Mouse (Mus musculus): ENCODE results near the gene Ccdc173. TPM values are rescaled to one million over a fixed set of nuclear protein-coding genes. Genes with fewer than 3 reads are reported as not detected.
A peak's percentile ranks its signal among the peaks of the same experiment; 100 is the strongest.
"Not testable (repeated sequence)": the region's sequence is repeated elsewhere in the genome, so short reads cannot be mapped to it uniquely, and the experiment has no call there.

Gene Ccdc173
- total and polyA plus RNA-seq, 2 experiments from 2014 or later, result 1.2 TPM; not detected in 1

DNA sequence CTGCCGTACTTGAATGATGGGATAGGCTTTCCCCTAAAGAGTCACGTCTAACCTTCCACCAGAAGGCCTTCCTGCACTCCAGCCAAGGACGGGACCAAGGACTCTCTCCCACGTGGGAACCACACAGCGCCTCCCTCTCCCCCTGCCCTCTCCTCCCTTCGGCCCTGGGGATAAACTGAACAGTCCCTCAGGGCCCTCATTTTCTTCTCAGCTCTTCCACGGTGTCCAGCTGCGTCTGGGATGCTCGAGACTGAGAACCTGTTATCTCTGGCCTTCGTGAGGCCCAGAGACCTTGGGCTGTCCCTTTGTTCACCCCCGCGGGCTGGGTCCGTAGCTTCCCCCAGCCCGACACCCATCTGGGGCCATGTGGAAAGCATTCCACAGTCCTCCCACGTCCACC is 20.8 kb upstream of the Ccdc173 start:
- no peaks in the 10 kb centered on the region for H3K9me3 ChIP-seq (replicated peaks; ENCODE audit: control insufficient read depth, low read length)
- H3K4me2 ChIP-seq (ENCODE audit: low read depth, low read length), result no peak overlapping the region
- no peak for TF ChIP-seq EP300 (IDR thresholded peaks at IDR 0.05; ENCODE audit: low read depth)
- no peak for TF ChIP-seq CTCF (IDR thresholded peaks at IDR 0.05; ENCODE audit: low read depth)
- no peak overlapping the region for H3K27ac ChIP-seq (ENCODE audit: low read depth)
- no peaks in the 10 kb centered on the region for H3K27me3 ChIP-seq (ENCODE audit: control insufficient read depth, insufficient read depth, low read length)
- no peaks in the 10 kb centered on the region for H3K36me3 ChIP-seq (replicated peaks; ENCODE audit: control insufficient read depth, insufficient read depth, low read length)
- H3K9ac ChIP-seq (replicated peaks; ENCODE audit: low read depth, low read length), result no peak overlapping the region
- 40% methylated on average over 15 of the region's 15 CpGs for WGBS
- DNase-seq (ENCODE audit: low spot score), result no peak
- H3K4me1 ChIP-seq (ENCODE audit: control insufficient read depth, insufficient read depth), result no peaks in the 10 kb centered on the region
- no peak for ATAC-seq (ENCODE audit: insufficient read depth, low read depth)
- no peak overlapping the region for H3K4me3 ChIP-seq (ENCODE audit: low read depth, low read length)

GRCm38 (mm10) chr2:69804663-69805062 is 15.3 kb upstream of the Ccdc173 start:
- WGBS, result 71% methylated on average over 8 of the region's 9 CpGs
- not testable (repeated sequence) for H3K4me2 ChIP-seq (ENCODE audit: low read depth, low read length); H3K9me3 ChIP-seq (replicated peaks; ENCODE audit: control insufficient read depth, low read length); H3K4me1 ChIP-seq (ENCODE audit: control insufficient read depth, insufficient read depth); H3K27ac ChIP-seq (ENCODE audit: low read depth); H3K27me3 ChIP-seq (ENCODE audit: control insufficient read depth, insufficient read depth, low read length); H3K9ac ChIP-seq (replicated peaks; ENCODE audit: low read depth, low read length); DNase-seq (ENCODE audit: low spot score); ATAC-seq (ENCODE audit: insufficient read depth, low read depth); H3K36me3 ChIP-seq (replicated peaks; ENCODE audit: control insufficient read depth, insufficient read depth, low read length); H3K4me3 ChIP-seq (ENCODE audit: low read depth, low read length)

GRCm38 (mm10) chr2:69803756-69804155 is 14.4 kb upstream of the Ccdc173 start:
- no peak overlapping the region for H3K4me2 ChIP-seq (ENCODE audit: low read depth, low read length)
- WGBS, result 62% methylated on average over 8 of the region's 8 CpGs
- no peaks in the 10 kb centered on the region for H3K27me3 ChIP-seq (ENCODE audit: control insufficient read depth, insufficient read depth, low read length)
- H3K4me1 ChIP-seq (ENCODE audit: control insufficient read depth, insufficient read depth), result no peaks in the 10 kb centered on the region
- TF ChIP-seq EP300 (IDR thresholded peaks at IDR 0.05; ENCODE audit: low read depth) (no peak), CTCF (IDR thresholded peaks at IDR 0.05; ENCODE audit: low read depth) (no peak)
- no peak for DNase-seq (ENCODE audit: low spot score)
- no peak overlapping the region for H3K27ac ChIP-seq (ENCODE audit: low read depth)
- ATAC-seq (ENCODE audit: insufficient read depth, low read depth), result no peak
- no peaks in the 10 kb centered on the region for H3K36me3 ChIP-seq (replicated peaks; ENCODE audit: control insufficient read depth, insufficient read depth, low read length)
- H3K9me3 ChIP-seq (replicated peaks; ENCODE audit: control insufficient read depth, low read length), result no peaks in the 10 kb centered on the region
- no peak overlapping the region for H3K4me3 ChIP-seq (ENCODE audit: low read depth, low read length)
- H3K9ac ChIP-seq (replicated peaks; ENCODE audit: low read depth, low read length), result no peak overlapping the region

GRCm38 (mm10) chr2:69802911-69803312 is 13.5 kb upstream of the Ccdc173 start:
- H3K27ac ChIP-seq (ENCODE audit: low read depth), result no peak overlapping the region
- H3K9ac ChIP-seq (replicated peaks; ENCODE audit: low read depth, low read length), result no peak overlapping the region
- peak; percentile 67 for TF ChIP-seq CTCF (IDR thresholded peaks at IDR 0.05; ENCODE audit: low read depth)
- no peak for TF ChIP-seq EP300 (IDR thresholded peaks at IDR 0.05; ENCODE audit: low read depth)
- H3K36me3 ChIP-seq (replicated peaks; ENCODE audit: control insufficient read depth, insufficient read depth, low read length), result no peaks in the 10 kb centered on the region
- no peak overlapping the region for H3K4me3 ChIP-seq (ENCODE audit: low read depth, low read length)
- H3K27me3 ChIP-seq (ENCODE audit: control insufficient read depth, insufficient read depth, low read length), result no peaks in the 10 kb centered on the region
- H3K4me1 ChIP-seq (ENCODE audit: control insufficient read depth, insufficient read depth), result no peaks in the 10 kb centered on the region
- peak; percentile 51; the same call in 1 of the 2 replicates for ATAC-seq (ENCODE audit: insufficient read depth, low read depth)
- 49% methylated on average over 5 of the region's 5 CpGs for WGBS
- DNase-seq (ENCODE audit: low spot score), result peak; percentile 42
- H3K9me3 ChIP-seq (replicated peaks; ENCODE audit: control insufficient read depth, low read length), result no peaks in the 10 kb centered on the region
- H3K4me2 ChIP-seq (ENCODE audit: low read depth, low read length), result peak overlapping the region; percentile 23; the same call in 1 of the 2 replicates

- no peak for ATAC-seq (ENCODE audit: insufficient read depth, low read depth)
- no peak overlapping the region for H3K9ac ChIP-seq (replicated peaks; ENCODE audit: low read depth, low read length)
- H3K4me2 ChIP-seq (ENCODE audit: low read depth, low read length), result peak overlapping the region; percentile 86; the same call in 1 of the 2 replicates
- H3K27ac ChIP-seq (ENCODE audit: low read depth), result no peak overlapping the region
- H3K27me3 ChIP-seq (ENCODE audit: control insufficient read depth, insufficient read depth, low read length), result no peaks in the 10 kb centered on the region
- WGBS, result 72% methylated on average over 4 of the region's 4 CpGs
- no peaks in the 10 kb centered on the region for H3K9me3 ChIP-seq (replicated peaks; ENCODE audit: control insufficient read depth, low read length)
- H3K4me3 ChIP-seq (ENCODE audit: low read depth, low read length), result peak overlapping the region; percentile 78; the same call in 1 of the 2 replicates
- peaks cover 27% of the 10 kb centered on the region for H3K36me3 ChIP-seq (replicated peaks; ENCODE audit: control insufficient read depth, insufficient read depth, low read length)
- H3K4me1 ChIP-seq (ENCODE audit: control insufficient read depth, insufficient read depth), result 0 out of 2 replicates have a peak, but pooled peaks cover 3% of the 10 kb centered on the region
- no peak for DNase-seq (ENCODE audit: low spot score)
- TF ChIP-seq CTCF (IDR thresholded peaks at IDR 0.05; ENCODE audit: low read depth) (no peak), EP300 (IDR thresholded peaks at IDR 0.05; ENCODE audit: low read depth) (no peak)
These were observed 1.3 kb upstream of the Ccdc173 start for GRCm38 (mm10) chr2:69790722-69791121.

DNA sequence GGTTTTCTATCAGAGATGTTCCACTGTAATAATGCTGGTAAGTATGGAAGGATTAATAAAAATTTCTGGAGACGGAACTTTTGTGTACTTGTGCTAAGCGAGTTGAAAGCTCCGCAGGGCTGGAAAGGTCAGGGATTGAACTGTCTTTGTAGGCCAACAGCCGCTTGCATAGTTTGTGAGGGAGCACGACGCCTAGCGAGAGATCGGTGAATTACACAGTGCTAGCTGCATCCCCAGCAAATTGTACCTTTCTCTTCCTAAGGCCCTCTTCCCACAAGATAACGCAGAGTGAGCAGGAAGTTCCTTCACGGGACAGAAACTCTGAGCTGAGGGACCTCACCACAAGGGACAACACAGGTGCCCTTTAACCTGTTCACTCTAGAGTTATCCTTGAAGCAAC is 910 bp upstream of the Ccdc173 start:
- Histone ChIP-seq H3K27ac (ENCODE audit: low read depth) (peak overlapping the region; percentile 91), H3K36me3 (replicated peaks; ENCODE audit: control insufficient read depth, insufficient read depth, low read length) (peaks cover 22% of the 10 kb centered on the region)
- WGBS, result 1% methylated on average over 10 of the region's 10 CpGs

More for the DNA sequence above, 910 bp upstream of the Ccdc173 start:
- peak overlapping the region; percentile 78 for H3K4me3 ChIP-seq (ENCODE audit: low read depth, low read length)
- H3K9me3 ChIP-seq (replicated peaks; ENCODE audit: control insufficient read depth, low read length), result no peaks in the 10 kb centered on the region
- ATAC-seq (ENCODE audit: insufficient read depth, low read depth) (0 out of 2 replicates have a peak, but pooled peaks have one; percentile 30), DNase-seq (ENCODE audit: low spot score) (peak; percentile 80)
- H3K4me2 ChIP-seq (ENCODE audit: low read depth, low read length), result peak overlapping the region; percentile 86
- H3K27me3 ChIP-seq (ENCODE audit: control insufficient read depth, insufficient read depth, low read length), result no peaks in the 10 kb centered on the region
- H3K4me1 ChIP-seq (ENCODE audit: control insufficient read depth, insufficient read depth), result 0 out of 2 replicates have a peak, but pooled peaks cover 3% of the 10 kb centered on the region
- peak overlapping the region; percentile 67; the same call in 1 of the 2 replicates for H3K9ac ChIP-seq (replicated peaks; ENCODE audit: low read depth, low read length)
- TF ChIP-seq EP300 (IDR thresholded peaks at IDR 0.05; ENCODE audit: low read depth), result no peak
- TF ChIP-seq CTCF (IDR thresholded peaks at IDR 0.05; ENCODE audit: low read depth), result peak; percentile 77
